Mouse (Mus musculus) kidney, postnatal 0 days (tissue): ENCODE measurements around the gene Tap1. TPM values are rescaled to one million over a fixed set of nuclear protein-coding genes. Genes with fewer than 3 reads are reported as not detected.

Source experiments
- ATAC-seq: fragments of 200-750 bp; cut with Nextera tagmentation; replicated peaks from 2 replicates; pipeline ENCODE4 v1.8.0; 2017; ENCODE audit warnings: low read depth, moderate number of reproducible peaks, moderate TSS enrichment, moderate library complexity; ENCODE audit not compliant: low FRiP score
- DNase-seq: peaks from one replicate; pipeline ENCODE4 v3.0.0-alpha.2; 2016; ENCODE audit warnings: low spot score
- H3K27ac ChIP-seq: fragments of 300-500 bp; sonication (generic); 2 replicates; pipeline ENCODE4 v1.5.1; 2014; ENCODE audit warnings: mild to moderate bottlenecking
- H3K27me3 ChIP-seq: fragments of 300-500 bp; sonication (generic); 2 replicates; pipeline ENCODE4 v1.6.1; 2014; ENCODE audit warnings: low read length, mixed read lengths; ENCODE audit not compliant: insufficient read depth
- H3K36me3 ChIP-seq: fragments of 300-500 bp; sonication (generic); 2 replicates; pipeline ENCODE4 v1.6.1; 2014; ENCODE audit warnings: low read length, mixed read lengths; ENCODE audit not compliant: insufficient read depth
- H3K4me1 ChIP-seq: fragments of 300-500 bp; sonication (generic); replicated peaks from 2 replicates; pipeline ENCODE4 v1.6.1; 2014; ENCODE audit warnings: antibody characterized with exemption, low read length, mixed read lengths; ENCODE audit not compliant: insufficient read depth
- H3K4me2 ChIP-seq: fragments of 300-500 bp; sonication (generic); 2 replicates; pipeline ENCODE4 v1.6.1; 2014; ENCODE audit warnings: mild to moderate bottlenecking, low read length, moderate library complexity, mixed read lengths
- H3K4me3 ChIP-seq: fragments of 300-500 bp; sonication (generic); replicated peaks from 2 replicates; pipeline ENCODE4 v1.5.1; 2014; ENCODE audit warnings: low read depth, low read length
- H3K9ac ChIP-seq: fragments of 300-500 bp; sonication (generic); 2 replicates; pipeline ENCODE4 v1.6.1; 2014; ENCODE audit warnings: low read depth, low read length
- H3K9me3 ChIP-seq: fragments of 300-500 bp; sonication (generic); replicated peaks from 2 replicates; pipeline ENCODE4 v1.6.1; 2016; ENCODE audit warnings: low read length, inconsistent platforms, mixed read lengths
- CTCF ChIP-seq: IDR thresholded peaks from 2 replicates; pipeline ENCODE4 v1.5.1; 2016; ENCODE audit warnings: antibody characterized with exemption, low read depth, mild to moderate bottlenecking, moderate library complexity
- WGBS: fragments of 180-500 bp; shearing (Covaris S2); extraction: QIAGEN DNeasy Blood & Tissue Kit; methylation state at CpG from one replicate; pipeline ENCODE4 v1.1.7; 2014; 5-methylcytosine and 5-hydroxymethylcytosine counted together
- polyA plus RNA-seq: library from polyadenylated mRNA; unstranded; fragments of >200 nt; fragmentation: Nextera tagmentation; extraction: Ambion mirVana; gene quantifications from 2 replicates; pipeline ENCODE4 v1.2.1, GENCODE M21; 2015

Gene Tap1
- polyA plus RNA-seq, 1 experiment from 2014 or later = 8.8 TPM

GRCm38 (mm10) chr17:34205021-34205745 lies 17.8 kb downstream of the Tap1 start:
- Histone ChIP-seq H3K27me3 (no peaks in the 10 kb centered on the region), H3K4me1 (no peaks in the 10 kb centered on the region; the same call in 1 of the 2 replicates), H3K36me3 (no peaks in the 10 kb centered on the region), H3K27ac (no peak overlapping the region), H3K9ac (peak overlapping the region; percentile 77), H3K4me3 (peak overlapping the region; percentile 82), H3K9me3 (no peaks in the 10 kb centered on the region), H3K4me2 (peak overlapping the region; percentile 96)
- peak; percentile 6; the same call in 1 of the 2 replicates for ATAC-seq
- TF ChIP-seq CTCF = no peak
- WGBS = 19% methylated on average over 18 of the region's 18 CpGs
- no peak for DNase-seq

DNA sequence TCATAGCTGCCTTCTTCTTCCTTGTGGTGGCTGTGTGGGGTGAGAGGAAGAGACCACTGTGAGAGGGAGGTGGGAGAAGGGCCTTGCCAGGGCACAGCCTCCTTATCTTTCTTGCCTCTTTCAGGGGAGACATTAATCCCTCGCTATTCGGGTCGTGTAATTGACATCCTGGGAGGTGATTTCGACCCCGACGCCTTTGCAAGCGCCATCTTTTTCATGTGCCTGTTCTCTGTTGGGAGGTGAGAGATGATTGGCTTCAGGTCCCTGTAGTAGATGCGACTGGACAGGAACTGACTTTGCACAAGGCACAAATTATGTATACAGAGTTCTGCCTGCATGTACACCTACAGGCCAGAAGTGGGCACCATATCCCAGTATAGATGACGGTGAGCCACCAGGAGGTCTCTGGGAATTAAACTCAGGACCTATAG lies 18.4 kb downstream of the Tap1 start:
- Histone ChIP-seq H3K27me3 (no peaks in the 10 kb centered on the region), H3K4me1 (no peaks in the 10 kb centered on the region; the same call in 1 of the 2 replicates), H3K36me3 (no peaks in the 10 kb centered on the region), H3K9me3 (no peaks in the 10 kb centered on the region), H3K9ac (no peak overlapping the region), H3K4me2 (peak overlapping the region; percentile 96), H3K4me3 (no peak overlapping the region), H3K27ac (no peak overlapping the region)
- ATAC-seq (no peak), DNase-seq (peak; percentile 76)
- WGBS = 26% methylated on average over 9 of the region's 9 CpGs
- TF ChIP-seq CTCF = peak; percentile 75

DNA sequence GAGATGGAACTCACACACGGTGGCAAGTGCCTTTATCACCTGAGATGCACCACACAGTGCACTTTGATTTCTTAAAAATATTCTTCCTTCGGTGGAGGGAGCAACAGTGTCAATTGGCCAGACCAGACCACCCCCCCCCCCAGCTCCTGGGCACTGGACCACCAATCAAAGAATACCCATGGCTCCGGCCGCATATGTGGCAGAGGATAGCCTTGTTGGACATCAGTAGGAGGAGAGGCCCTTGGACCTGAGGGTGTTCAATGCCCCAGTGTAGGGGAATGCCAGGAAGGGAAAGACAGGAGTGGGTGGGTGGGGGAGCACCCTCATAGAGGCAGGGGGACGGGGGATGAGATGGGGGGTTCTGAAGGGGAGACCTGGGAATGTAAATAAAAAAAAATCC lies 19.4 kb downstream of the Tap1 start:
- Histone ChIP-seq H3K4me2 (no peak overlapping the region), H3K9me3 (no peaks in the 10 kb centered on the region), H3K4me1 (no peaks in the 10 kb centered on the region; the same call in 1 of the 2 replicates), H3K36me3 (no peaks in the 10 kb centered on the region), H3K27ac (no peak overlapping the region), H3K9ac (no peak overlapping the region), H3K27me3 (no peaks in the 10 kb centered on the region), H3K4me3 (no peak overlapping the region)
- DNase-seq (no peak), ATAC-seq (no peak)
- 88% methylated on average over 5 of the region's 5 CpGs for WGBS
- TF ChIP-seq CTCF = no peak

DNA sequence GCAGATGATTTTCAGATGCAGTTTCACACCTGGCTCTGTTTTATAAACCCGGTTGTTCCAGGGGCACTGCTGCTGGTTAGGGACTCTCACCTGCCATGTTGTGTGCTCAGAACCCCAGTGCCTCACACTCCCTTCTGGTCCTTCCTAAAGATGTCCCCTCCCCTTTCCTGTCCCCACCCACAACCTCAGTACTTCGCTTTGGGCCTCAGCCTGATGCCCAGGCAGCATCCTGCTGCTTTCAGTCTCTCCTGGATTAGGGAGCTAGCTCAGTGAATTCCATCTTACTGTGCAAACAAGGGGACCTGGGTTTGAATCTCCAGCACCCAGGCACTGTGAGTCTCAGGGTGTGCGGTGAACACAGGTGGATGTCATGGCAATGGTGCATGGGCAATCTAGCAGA lies 20.1 kb downstream of the Tap1 start:
- H3K4me3 ChIP-seq = no peak overlapping the region
- ATAC-seq (no peak), DNase-seq (no peak)
- no peak overlapping the region for H3K4me2 ChIP-seq
- no peaks in the 10 kb centered on the region for H3K9me3 ChIP-seq
- H3K27me3 ChIP-seq = no peaks in the 10 kb centered on the region
- WGBS = 67% methylated on average over 3 of the region's 3 CpGs
- no peaks in the 10 kb centered on the region for H3K36me3 ChIP-seq
- no peak overlapping the region for H3K27ac ChIP-seq
- no peak overlapping the region for H3K9ac ChIP-seq
- no peak for TF ChIP-seq CTCF
- no peaks in the 10 kb centered on the region; the same call in 1 of the 2 replicates for H3K4me1 ChIP-seq

DNA sequence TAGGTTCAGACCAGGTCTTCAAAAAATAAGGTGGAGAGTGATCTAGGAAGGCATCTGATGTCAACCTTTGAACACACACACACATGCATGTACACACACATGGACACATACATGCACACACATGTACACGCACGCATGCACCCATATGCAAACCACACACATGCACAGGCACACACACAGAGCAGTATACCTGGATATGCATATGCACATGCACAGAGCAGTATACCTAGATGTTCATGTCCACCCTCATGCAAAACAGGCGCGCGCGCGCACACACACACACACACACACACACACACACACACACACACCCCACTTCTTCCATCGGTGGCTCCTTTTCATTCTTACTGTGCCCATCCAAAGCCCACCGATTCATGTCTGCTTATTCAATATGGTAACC lies 20.5 kb downstream of the Tap1 start:
- H3K36me3 ChIP-seq = no peaks in the 10 kb centered on the region

DNA sequence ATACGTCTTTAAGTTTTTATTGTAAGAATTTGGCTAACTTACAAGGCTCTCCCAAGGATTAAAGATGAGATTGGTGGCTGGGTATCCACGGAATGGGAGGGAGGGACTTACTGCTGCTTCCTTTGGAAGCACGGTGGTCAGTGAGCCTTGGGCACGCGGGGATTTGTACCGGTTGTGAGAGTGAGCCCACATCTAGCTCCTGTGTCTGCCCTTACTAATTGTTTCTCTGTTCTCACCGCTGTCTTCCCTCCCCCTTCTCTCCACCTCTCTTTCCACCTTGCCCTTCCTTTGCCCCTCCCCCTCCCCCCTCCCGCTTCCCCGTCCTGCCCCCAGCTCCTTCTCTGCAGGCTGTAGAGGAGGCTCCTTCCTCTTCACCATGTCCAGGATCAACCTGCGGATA lies 21.1 kb downstream of the Tap1 start:
- Histone ChIP-seq H3K4me2 (no peak overlapping the region), H3K36me3 (no peaks in the 10 kb centered on the region), H3K4me3 (no peak overlapping the region), H3K27ac (no peak overlapping the region), H3K27me3 (peaks cover 7% of the 10 kb centered on the region; the same call in 1 of the 2 replicates), H3K9ac (no peak overlapping the region), H3K9me3 (no peaks in the 10 kb centered on the region), H3K4me1 (no peaks in the 10 kb centered on the region; the same call in 1 of the 2 replicates)
- no peak for DNase-seq
- ATAC-seq = no peak
- WGBS = 20% methylated on average over 10 of the region's 10 CpGs
- no peak for TF ChIP-seq CTCF

More for the DNA sequence above, 20.5 kb downstream of the Tap1 start:
- WGBS = 97% methylated on average over 9 of the region's 9 CpGs
- Histone ChIP-seq H3K27me3 (0 out of 2 replicates have a peak, but pooled peaks cover 3% of the 10 kb centered on the region), H3K27ac (no peak overlapping the region), H3K9me3 (no peaks in the 10 kb centered on the region), H3K9ac (no peak overlapping the region), H3K4me3 (no peak overlapping the region), H3K4me1 (no peaks in the 10 kb centered on the region; the same call in 1 of the 2 replicates), H3K4me2 (no peak overlapping the region)
- TF ChIP-seq CTCF = no peak
- DNase-seq = no peak
- no peak for ATAC-seq
